27 mouse cellular contexts compared by ENCODE assay signal in genomic region chr9:99354796-99355195, GRCm38 (mm10). TPM values are rescaled to one million over a fixed set of nuclear protein-coding genes. Genes with fewer than 3 reads are reported as not detected.
"Had no signal": no experiment of that assay in that cellular context is flagged by ENCODE, and none has a peak within 500 bp of the region (broad histone marks: within the 10 kb centered on the region; RNA-seq: fewer than 3 reads in every experiment).

No protein-coding gene starts in this region.

- DNase-seq: gastrocnemius, adult 2 months; gastrocnemius, postnatal 14 days; gastrocnemius, postnatal 36 days; heart, adult 18-20 months; heart, postnatal 10 days; heart, postnatal 36 days; kidney, adult 18-20 months; kidney, adult 8-10 months; kidney, postnatal 10 days; kidney, postnatal 25 days; kidney, postnatal 4 days; liver; liver, embryonic 13.5 days had no signal

- H3K36me3 ChIP-seq: heart, embryonic 10.5 days; heart, embryonic 12.5 days; hindbrain, embryonic 12.5 days; intestine, embryonic 15.5 days; limb, embryonic 10.5 days; limb, embryonic 12.5 days; liver, embryonic 13.5 days had no signal

- ATAC-seq: hindbrain, embryonic 16.5 days; inflammation-experienced regulatory T-cells, adult 6 months; intestine, embryonic 15.5 days; intestine, postnatal 0 days had no signal

- H3K9ac ChIP-seq: heart, embryonic 12.5 days; hindbrain, embryonic 12.5 days; hindbrain, embryonic 14.5 days; intestine, embryonic 15.5 days; limb, embryonic 12.5 days; liver, embryonic 13.5 days had no signal

- H3K27ac ChIP-seq: gastrocnemius, adult 2 months; heart, embryonic 10.5 days; hindbrain, embryonic 12.5 days; hindbrain, embryonic 14.5 days; intestine, embryonic 15.5 days; layer of hippocampus, adult 2 months; left cerebral cortex, adult 2 months; limb, embryonic 10.5 days; limb, embryonic 12.5 days; liver, embryonic 13.5 days had no signal

- H3K9me3 ChIP-seq: heart, embryonic 10.5 days; heart, embryonic 12.5 days; hindbrain, embryonic 12.5 days; intestine, embryonic 15.5 days; limb, embryonic 10.5 days; limb, embryonic 12.5 days; liver, embryonic 13.5 days had no signal

- H3K4me3 ChIP-seq: gastrocnemius, adult 2 months; heart, embryonic 10.5 days; heart, embryonic 12.5 days; hindbrain, embryonic 12.5 days; intestine, embryonic 15.5 days; layer of hippocampus, adult 2 months; left cerebral cortex, adult 2 months; limb, embryonic 10.5 days; limb, embryonic 12.5 days; liver, embryonic 13.5 days had no signal

- H3K4me2 ChIP-seq: heart, embryonic 12.5 days; hindbrain, embryonic 12.5 days; hindbrain, embryonic 14.5 days; intestine, embryonic 15.5 days; limb, embryonic 12.5 days; liver, embryonic 11.5 days; liver, embryonic 13.5 days had no signal

RNA-seq across cellular contexts. Expression of gene Esyt3, which starts 3.6 kb away (rescaled TPM):
- total RNA-seq: gastrocnemius, adult 2 months; gastrocnemius, postnatal 36 days; granulocyte monocyte progenitor cell, adult 5-6 weeks had no signal
